Mouse (Mus musculus) cerebellum, adult 11 months (tissue): ENCODE data around the gene Tmem235.

ENCODE experiments used
- DNase-seq: peaks from one replicate; pipeline ENCODE4 v3.0.0; 2022

The Tmem235 gene

DNA sequence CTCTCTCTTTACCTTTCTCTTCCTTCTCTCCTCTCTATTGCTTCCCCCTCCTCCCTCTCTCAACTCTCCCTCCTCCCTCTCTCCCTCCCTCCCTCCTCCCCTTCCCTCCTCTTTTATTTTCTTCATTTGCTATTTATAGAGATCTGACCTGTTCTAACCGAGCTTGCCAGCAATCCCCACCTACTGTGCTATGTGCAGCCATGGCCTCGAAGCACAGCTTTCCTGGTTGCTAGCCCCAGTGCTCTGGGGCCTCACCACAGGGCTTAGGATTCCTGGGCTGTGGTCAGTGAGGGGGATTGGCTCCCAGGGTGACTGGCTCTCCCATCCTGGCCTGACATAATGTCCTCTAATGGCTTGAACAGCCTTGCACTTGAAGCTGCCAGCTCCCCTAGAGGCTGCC, 36.0 kb downstream of the Tmem235 start:
- no peak for DNase-seq

DNA sequence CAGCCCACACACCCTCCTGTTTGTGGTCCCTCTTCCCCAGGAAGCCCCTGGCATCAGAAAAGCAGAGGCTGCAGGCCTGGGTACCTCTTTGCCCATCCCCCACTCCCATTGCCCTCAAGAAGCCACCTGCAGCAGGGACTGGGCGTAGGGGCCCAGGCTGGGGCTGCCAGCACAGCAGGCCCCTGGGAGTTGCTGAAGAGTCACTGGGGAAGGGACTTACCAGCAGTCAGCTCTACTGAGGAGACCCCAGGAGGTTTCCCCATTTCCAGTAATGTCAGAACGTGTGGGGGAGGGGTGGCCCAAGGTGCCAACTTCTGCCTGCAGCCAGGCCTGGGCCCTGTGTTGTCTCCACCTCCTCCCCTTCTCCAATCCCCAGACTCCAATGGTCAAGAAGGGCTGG, 41.7 kb downstream of the Tmem235 start:
- no peak for DNase-seq

DNA sequence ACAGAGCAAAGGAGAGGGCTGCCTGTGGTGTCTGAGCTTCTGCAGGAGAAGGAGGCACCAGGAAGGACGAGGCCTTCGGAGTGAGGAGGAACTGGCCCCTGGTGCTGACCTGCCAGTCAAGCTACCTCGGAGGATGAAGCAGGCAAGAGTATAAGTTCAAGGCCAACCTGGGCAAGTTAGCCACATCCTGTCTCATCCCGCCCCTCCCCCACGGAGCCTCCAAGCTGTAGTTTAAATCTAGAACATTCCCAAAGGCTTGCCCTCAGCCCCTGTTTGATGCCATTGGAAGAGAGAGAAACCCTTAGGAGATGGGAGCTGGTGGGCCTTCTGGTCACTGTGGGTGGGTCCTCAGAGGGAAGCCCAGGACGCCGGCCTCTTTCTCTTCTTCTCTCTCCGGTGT, 43.9 kb downstream of the Tmem235 start:
- no peak for DNase-seq

DNA sequence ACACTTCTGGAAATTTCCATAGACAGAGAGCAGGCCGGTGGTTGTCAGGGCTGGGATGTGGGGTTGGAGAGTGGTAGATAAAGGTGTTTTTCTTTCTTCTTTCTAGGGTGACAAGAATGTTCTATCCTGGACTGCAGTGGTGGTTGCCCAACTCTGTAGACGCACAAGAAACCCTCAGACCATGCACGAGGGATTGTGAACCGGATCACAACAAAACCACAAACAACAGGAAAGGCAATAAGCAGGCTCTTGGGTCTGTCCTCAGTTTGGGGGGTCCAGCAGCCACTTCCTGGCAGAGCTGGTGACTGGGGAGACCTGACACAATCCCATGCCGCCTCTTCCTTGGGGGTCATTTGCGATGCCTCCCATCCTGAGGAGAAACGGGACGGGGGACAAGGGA, 48.8 kb downstream of the Tmem235 start:
- DNase-seq: no peak

- DNase-seq: peak; percentile 27
Observed at GRCm38 (mm10) chr11:117912684-117913352, 52.3 kb downstream of the Tmem235 start.

- no peak for DNase-seq
Observed at GRCm38 (mm10) chr11:117914531-117914930, 54.0 kb downstream of the Tmem235 start.
